Mouse (Mus musculus): Measurements from ENCODE around the gene Acvr1b.

DNA sequence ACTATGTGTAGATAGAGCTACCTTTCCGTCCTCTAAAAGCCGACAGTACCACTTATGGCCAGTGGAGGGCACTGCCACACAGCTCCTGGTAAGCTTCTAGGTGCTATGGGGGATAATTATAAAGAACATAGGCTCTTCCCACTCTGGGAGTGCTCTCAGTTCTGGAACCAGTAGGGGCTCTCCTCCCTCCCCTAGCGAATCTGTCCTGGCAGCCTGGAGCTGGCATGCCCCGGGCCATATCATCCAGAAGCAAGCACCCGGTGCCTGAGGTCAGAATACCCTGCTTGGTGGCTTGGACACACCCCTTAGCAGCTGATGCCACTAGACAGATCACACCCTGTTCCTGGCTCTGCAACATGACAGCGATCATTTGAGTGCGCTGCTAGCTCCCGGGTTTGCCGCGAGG lies 66.9 kb downstream of the Acvr1b start:
- TF ChIP-seq POLR2A (IDR thresholded peaks at IDR 0.05; ENCODE audit: borderline replicate concordance, insufficient read depth, low read length) (no peak), CTCF (IDR thresholded peaks at IDR 0.05; ENCODE audit: borderline replicate concordance, insufficient read depth, low read depth, low read length) (peak; percentile 94)
